Mouse (Mus musculus): ENCODE data around the gene Nup210. TPM values are rescaled to one million over a fixed set of nuclear protein-coding genes. Genes with fewer than 3 reads are reported as not detected.
A peak's percentile ranks its signal among the peaks of the same experiment; 100 is the strongest.
"Not testable (repeated sequence)": the region's sequence is repeated elsewhere in the genome, so short reads cannot be mapped to it uniquely, and the experiment has no call there.

The Nup210 gene
- total RNA-seq, 2 experiments from 2014 or later, result 2.3 to 4.8 TPM

GRCm38 (mm10) chr6:91145572-91145971 is 28.9 kb upstream of the Nup210 start:
- intact Hi-C loops (cut with DNase I), result no loop called here
- DNase-seq, result no peak

DNA sequence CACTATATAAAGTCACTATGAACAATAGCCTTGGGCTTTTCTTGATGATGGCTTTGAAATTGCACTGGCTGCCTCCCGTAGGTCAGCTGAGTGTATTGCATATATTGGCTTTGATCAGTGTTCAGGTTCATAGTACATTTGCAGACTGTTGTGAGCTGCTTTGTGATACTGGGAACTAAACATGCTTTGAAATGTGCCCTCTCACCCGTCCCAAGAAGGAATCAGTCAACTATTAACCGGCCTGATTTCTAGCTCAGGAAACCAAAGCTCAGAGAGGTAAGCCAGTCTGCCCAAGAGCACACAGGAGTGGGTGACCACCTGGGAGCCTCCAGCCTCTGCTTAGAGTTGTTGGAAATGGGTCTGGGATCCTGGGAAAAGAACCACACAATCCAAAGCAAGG is 28.4 kb upstream of the Nup210 start:
- no peak for DNase-seq
- intact Hi-C loops (cut with DNase I), result no loop called here

GRCm38 (mm10) chr6:91139846-91140245 is 23.2 kb upstream of the Nup210 start:
- intact Hi-C loops (cut with DNase I), result loop anchor here (1.0 to 2.0 kb wide), 3 partner anchors 81 to 403 kb away; no protein-coding TSS in a partner anchor

GRCm38 (mm10) chr6:91137343-91137956 is 20.8 kb upstream of the Nup210 start:
- DNase-seq, result no peak
- intact Hi-C loops (cut with DNase I), result no loop called here

More at GRCm38 (mm10) chr6:91139846-91140245, 23.2 kb upstream of the Nup210 start:
- DNase-seq, result peak; percentile 73 to 74

GRCm38 (mm10) chr6:91130856-91131255 is 14.2 kb upstream of the Nup210 start:
- intact Hi-C loops (cut with DNase I), result no loop called here
- no peak for DNase-seq

- intact Hi-C loops (cut with DNase I), result no loop called here
- DNase-seq, result no peak
These were observed 12.4 kb upstream of the Nup210 start for GRCm38 (mm10) chr6:91128996-91129395.

GRCm38 (mm10) chr6:91125228-91125585 is 8.6 kb upstream of the Nup210 start:
- no peak for DNase-seq
- intact Hi-C loops (cut with DNase I), result no loop called here

- intact Hi-C loops (cut with DNase I), result no loop called here
- no peak for DNase-seq
These were observed 7.9 kb upstream of the Nup210 start for GRCm38 (mm10) chr6:91124286-91125227.

DNA sequence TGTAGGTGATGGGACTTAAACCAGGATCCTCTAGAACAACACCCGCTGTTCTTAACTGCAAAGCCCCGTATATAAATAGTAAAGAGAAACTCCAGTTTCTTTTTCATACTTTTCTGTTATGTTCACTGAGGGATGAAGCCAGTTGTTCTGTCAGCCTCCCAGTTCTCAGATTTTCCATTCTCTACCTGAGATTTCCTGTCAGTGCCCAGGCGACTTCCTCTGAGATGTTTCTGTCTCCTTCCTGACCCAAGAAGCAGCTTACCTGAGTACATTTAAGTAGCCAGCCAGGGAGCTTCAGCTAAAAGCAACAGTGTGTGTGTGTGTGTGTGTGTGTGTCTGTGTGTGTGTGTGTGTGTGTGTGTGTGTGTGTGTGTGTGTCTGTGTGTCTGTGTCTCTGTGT is 6.8 kb upstream of the Nup210 start:
- intact Hi-C loops (cut with DNase I), result no loop called here
- no peak for DNase-seq

GRCm38 (mm10) chr6:91121089-91121488 is 4.5 kb upstream of the Nup210 start:
- DNase-seq; intact Hi-C loops (cut with DNase I): not testable (repeated sequence)

DNA sequence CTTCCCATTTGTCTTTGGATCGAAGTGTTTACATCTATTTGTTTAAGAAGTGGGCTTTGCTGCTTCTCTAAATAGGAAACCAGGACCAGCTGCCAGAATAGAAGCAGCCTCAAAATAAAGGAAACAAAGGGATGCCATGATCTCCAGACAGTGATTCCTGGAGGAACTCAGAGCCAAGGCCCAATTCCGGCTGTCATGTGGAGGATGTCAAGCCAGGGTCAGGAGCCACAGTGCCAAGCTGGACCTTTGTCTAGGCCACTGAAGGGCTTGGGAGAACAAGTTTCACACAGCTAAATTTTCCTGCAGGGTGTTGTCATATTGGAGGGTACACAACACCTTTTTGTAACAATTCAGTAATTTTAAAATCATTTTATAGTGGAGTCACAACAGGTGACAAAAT is 3.6 kb upstream of the Nup210 start:
- no peak for DNase-seq
- intact Hi-C loops (cut with DNase I), result no loop called here

DNA sequence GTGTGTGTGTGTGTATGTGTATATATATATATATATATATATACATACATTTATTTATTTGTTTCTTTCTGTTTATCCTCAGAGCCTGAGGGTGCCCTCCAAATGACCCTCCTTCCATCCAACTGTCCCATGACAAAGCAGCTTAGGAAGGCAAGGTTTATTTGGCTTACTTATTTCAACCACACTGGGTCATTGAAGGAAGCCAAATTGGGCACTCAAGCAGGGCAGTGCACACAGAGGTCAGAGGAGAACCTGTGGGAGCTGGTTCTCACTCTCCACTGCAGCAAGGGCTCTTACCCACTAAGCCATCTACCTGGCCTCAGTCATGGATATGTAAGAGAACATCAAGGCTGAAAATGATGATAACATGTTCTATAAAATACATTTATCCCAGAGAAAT is 1.9 kb upstream of the Nup210 start:
- intact Hi-C loops (cut with DNase I), result no loop called here
- no peak for DNase-seq

GRCm38 (mm10) chr6:91117149-91117548 is 520 bp upstream of the Nup210 start:
- intact Hi-C loops (cut with DNase I), result no loop called here
- DNase-seq, result no peak

DNA sequence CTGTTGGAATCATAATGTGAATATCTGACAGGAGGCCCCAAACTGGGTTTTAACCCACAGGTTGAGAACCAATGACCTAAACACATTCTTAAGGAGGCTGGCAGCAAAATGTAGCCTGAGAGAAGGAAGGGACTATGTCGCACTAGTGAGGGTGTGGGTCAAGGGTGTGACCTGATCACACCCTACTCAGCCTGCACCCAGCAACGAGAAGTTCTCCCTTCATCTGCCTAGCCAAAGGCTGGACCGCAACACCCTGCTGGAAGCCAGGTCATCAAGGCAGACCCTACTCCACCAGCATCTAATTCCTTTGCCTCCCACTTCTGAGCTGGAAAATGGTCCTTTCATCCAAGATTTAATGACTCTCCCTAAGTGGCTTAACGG is 776 bp downstream of the Nup210 start:
- intact Hi-C loops (cut with DNase I), result no loop called here
- DNase-seq, result no peak

DNA sequence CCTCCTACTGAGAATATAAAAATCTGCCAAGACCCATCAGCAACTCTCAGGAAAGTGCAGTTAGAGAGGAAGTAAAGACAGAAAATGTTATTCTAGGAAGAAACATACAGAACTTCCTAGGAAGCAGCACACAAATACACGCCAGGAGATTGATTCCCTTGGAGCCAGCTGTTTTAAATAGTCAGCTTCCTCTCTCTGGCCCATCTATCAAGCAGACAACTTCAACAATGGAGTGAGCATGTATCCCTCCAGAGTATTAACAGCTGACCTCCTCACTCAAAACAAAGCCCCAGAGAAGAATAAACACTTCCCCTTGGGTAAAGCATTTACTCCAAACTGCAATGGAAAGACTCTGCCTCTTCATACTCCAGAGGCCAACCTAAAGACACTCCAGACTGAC is 1.5 kb downstream of the Nup210 start:
- intact Hi-C loops (cut with DNase I), result no loop called here
- no peak for DNase-seq

GRCm38 (mm10) chr6:91114716-91115115 is 1.9 kb downstream of the Nup210 start:
- intact Hi-C loops (cut with DNase I), result no loop called here
- no peak for DNase-seq

DNA sequence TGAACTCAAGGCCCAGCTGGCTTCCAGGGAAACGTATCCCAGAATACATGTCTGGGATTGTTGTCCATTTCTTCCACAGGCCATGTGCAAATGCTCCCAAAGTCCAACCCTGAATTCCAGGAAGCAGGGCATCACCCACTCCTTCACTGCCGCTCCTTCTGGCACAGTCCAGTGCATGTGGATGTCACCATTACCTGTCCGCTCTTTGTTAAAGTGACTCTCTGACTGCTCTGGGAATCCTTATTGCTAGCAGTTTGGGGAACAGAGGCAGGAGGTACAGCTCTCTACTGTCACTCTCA is 4.7 kb downstream of the Nup210 start:
- DNase-seq, result no peak
- intact Hi-C loops (cut with DNase I), result no loop called here

GRCm38 (mm10) chr6:91111141-91111953 is 5.3 kb downstream of the Nup210 start:
- intact Hi-C loops (cut with DNase I), result no loop called here
- no peak for DNase-seq

DNA sequence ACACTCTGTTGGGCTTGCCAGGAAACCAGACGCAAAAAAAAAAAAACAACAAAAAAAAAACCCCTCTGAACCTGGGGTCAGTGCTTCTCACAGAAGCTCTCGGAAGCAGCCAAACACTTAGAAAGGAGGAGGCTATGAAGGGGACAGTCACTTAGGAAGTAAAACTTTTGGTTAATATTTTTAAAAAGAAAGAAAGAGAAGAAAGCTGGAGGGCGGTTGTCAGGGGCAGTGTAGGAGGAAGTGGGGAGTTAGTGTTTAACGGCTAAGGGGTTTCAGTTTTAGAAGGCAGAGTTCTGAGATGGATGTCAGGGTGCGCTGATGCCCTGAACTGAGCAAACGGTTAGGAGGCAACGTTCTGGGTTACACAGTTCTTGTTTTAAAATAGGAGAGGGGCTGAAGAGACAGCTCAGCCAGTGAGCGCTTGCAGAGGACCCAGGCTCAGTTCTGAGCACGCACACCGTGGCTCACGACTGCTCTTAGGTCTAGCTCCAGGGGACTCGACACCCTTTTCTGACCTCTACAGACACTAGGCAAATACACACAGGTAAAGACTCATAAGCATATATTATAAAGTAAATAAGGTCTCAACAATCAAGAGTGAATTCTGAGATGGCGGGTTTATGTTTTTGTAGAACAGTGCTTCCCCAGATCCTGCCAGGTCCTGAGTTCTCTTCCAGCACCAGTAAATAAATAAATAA is 6.2 kb downstream of the Nup210 start:
- no peak for DNase-seq
- intact Hi-C loops (cut with DNase I), result no loop called here

DNA sequence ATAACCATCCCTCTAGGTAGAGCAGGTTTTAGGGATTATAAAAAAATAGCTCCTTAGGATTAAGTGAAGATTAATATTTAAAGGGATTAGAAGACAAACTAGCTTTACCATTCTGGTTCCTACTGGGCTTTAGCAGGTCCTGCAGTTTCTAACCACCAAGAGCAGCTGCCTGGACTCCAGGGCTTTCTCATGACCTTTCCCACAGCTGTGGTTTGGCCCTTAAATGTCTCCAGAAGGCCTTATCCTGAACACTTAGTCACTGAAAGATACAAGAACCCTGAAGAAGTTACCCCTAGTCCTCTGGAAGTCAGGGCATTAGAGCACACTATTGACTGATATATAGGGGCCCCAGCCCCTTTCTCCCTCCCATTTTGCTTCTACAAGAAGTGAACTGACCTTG is 7.1 kb downstream of the Nup210 start:
- intact Hi-C loops (cut with DNase I), result no loop called here

DNA sequence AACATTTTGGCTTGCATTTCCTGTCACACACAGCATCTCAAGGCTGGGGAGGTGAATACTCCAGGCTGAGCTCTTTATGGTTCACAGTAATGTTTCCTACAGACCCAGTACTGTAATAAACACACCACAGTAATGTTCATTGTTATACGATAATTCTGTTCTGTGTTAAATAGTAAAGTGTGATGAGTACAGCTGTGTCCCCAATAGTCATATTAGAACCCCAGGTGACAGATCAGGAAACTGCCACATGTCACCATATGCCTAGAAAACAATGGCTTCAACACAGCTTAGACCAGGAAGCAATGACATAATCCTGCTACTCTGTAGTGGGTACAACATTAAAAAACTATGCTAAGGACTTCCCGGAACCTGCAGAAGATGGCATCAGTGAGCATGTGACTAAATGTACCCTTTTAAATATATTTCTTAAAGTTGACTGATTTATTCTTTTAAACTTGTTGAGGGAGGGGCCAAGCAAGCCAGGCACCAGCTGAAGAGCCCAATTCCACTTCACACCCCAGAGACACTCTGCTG is 7.6 kb downstream of the Nup210 start:
- intact Hi-C loops (cut with DNase I), result no loop called here

More for the DNA sequence above, 7.1 kb downstream of the Nup210 start:
- DNase-seq, result no peak

More for the DNA sequence above, 7.6 kb downstream of the Nup210 start:
- no peak for DNase-seq

Measured in heart, postnatal 36 days (tissue).